9 mouse cellular contexts compared by ENCODE assay signal in the genomic region with DNA sequence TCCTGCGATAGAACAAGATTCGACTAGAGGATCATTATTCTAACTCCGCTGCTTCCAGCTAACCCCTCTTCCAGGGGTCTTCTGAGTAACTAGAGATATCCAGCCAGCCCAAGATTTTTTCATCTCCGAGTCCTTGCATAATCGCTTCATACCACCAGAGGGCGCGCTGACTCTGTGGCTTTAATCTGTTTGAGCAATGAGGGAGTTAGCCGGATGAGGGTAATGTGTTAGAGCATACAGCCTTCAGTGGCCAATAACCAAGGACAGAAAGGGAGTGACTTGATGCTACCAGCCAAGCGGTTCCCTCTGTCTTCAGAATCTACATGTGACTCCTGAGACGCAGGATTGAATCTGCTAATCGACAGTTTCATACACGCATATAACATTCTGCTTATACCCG. TPM values are rescaled to one million over a fixed set of nuclear protein-coding genes. Genes with fewer than 3 reads are reported as not detected.
A peak's percentile ranks its signal among the peaks of the same experiment; 100 is the strongest.
DNase-seq lines count a peak whose midpoint lies in the region; ATAC-seq and TF ChIP-seq lines count a peak whose summit lies in the region.
"Had no signal": no experiment of that assay in that cellular context is flagged by ENCODE, and none has a peak within 500 bp of the region (broad histone marks: within the 10 kb centered on the region; RNA-seq: fewer than 3 reads in every experiment).

No protein-coding gene starts in this region.

- H3K4me2 ChIP-seq in heart, embryonic 16.5 days (ENCODE audit: low read depth, low read length) = no peak overlapping the region
- H3K4me2 ChIP-seq in lung, embryonic 14.5 days = no peak overlapping the region
- H3K4me2 ChIP-seq: heart, embryonic 13.5 days had no signal

- H3K27me3 ChIP-seq in heart, embryonic 16.5 days (ENCODE audit: control insufficient read depth, insufficient read depth, low read length) = peaks cover 5% of the 10 kb centered on the region
- peaks cover 20% of the 10 kb centered on the region for H3K27me3 ChIP-seq in lung, embryonic 14.5 days (ENCODE audit: insufficient read depth, low read length)

- TF ChIP-seq CTCF in bone marrow macrophage, adult 2 months (IDR thresholded peaks at IDR 0.05; ENCODE audit: low read depth, low read length) = peak; percentile 61
- TF ChIP-seq CTCF in embryonic fibroblast, embryonic 13.5 days (IDR thresholded peaks at IDR 0.05; ENCODE audit: borderline replicate concordance, insufficient read depth, low read length) = peak; percentile 58; the same call in 1 of the 2 replicates
- peak; percentile 98 for TF ChIP-seq CTCF in lung, embryonic 14.5 days (IDR thresholded peaks at IDR 0.05; ENCODE audit: low read depth)

- no peak for TF ChIP-seq POLR2A in bone marrow macrophage, adult 2 months (IDR thresholded peaks at IDR 0.05; ENCODE audit: borderline replicate concordance, low read depth, low read length)
- TF ChIP-seq POLR2A in embryonic fibroblast, embryonic 13.5 days (IDR thresholded peaks at IDR 0.05; ENCODE audit: low read depth, low read length) = no peak

- peak; percentile 38; the same call in 1 of the 2 replicates for ATAC-seq in heart, embryonic 16.5 days (replicated peaks; ENCODE audit: extremely low read depth, insufficient read depth, low FRiP score)
- no peak for ATAC-seq in lung, embryonic 14.5 days (ENCODE audit: insufficient read depth)

- peak; percentile 80 to 83 for DNase-seq in CD8-positive naive resting alpha-beta T cell, adult 2 months (ENCODE audit: low read depth in 2 of 2, low spot score in 2 of 2)
- peak; percentile 77 to 91 for DNase-seq in kidney, postnatal 36 days
- DNase-seq in lung, embryonic 14.5 days = peak; percentile 94
- DNase-seq in ovary, adult 18-20 months (ENCODE audit: low spot score) = peak; percentile 64
- peak; percentile 89 for DNase-seq in thymus, postnatal 0 days (ENCODE audit: low spot score)

- no peak overlapping the region for H3K4me3 ChIP-seq in bone marrow macrophage, adult 2 months (ENCODE audit: insufficient read depth, low read length)
- no peak overlapping the region for H3K4me3 ChIP-seq in embryonic fibroblast, embryonic 13.5 days (ENCODE audit: insufficient read depth, low read length)
- no peak overlapping the region for H3K4me3 ChIP-seq in heart, embryonic 16.5 days (ENCODE audit: low read length)
- no peak overlapping the region for H3K4me3 ChIP-seq in lung, embryonic 14.5 days (ENCODE audit: low read depth, low read length)
- H3K4me3 ChIP-seq: heart, embryonic 13.5 days had no signal

- H3K9me3 ChIP-seq in heart, embryonic 16.5 days (replicated peaks; ENCODE audit: control insufficient read depth, low read length) = no peaks in the 10 kb centered on the region
- H3K9me3 ChIP-seq in lung, embryonic 14.5 days (ENCODE audit: low read depth, low read length) = no peaks in the 10 kb centered on the region
- H3K9me3 ChIP-seq: heart, embryonic 13.5 days had no signal

- no peak overlapping the region for H3K27ac ChIP-seq in bone marrow macrophage, adult 2 months (ENCODE audit: insufficient read depth, low read depth, low read length)
- H3K27ac ChIP-seq in embryonic fibroblast, embryonic 13.5 days (ENCODE audit: insufficient read depth, low read length) = no peak overlapping the region
- no peak overlapping the region for H3K27ac ChIP-seq in heart, embryonic 16.5 days (ENCODE audit: low read length)
- no peak overlapping the region for H3K27ac ChIP-seq in lung, embryonic 14.5 days (ENCODE audit: low read depth)
- H3K27ac ChIP-seq: heart, embryonic 13.5 days had no signal

- peaks cover 16% of the 10 kb centered on the region for H3K4me1 ChIP-seq in bone marrow macrophage, adult 2 months (ENCODE audit: control insufficient read depth, insufficient read depth, low read length)
- no peaks in the 10 kb centered on the region for H3K4me1 ChIP-seq in embryonic fibroblast, embryonic 13.5 days (ENCODE audit: control insufficient read depth, insufficient read depth, low read length)
- peaks cover 19% of the 10 kb centered on the region for H3K4me1 ChIP-seq in heart, embryonic 16.5 days (ENCODE audit: control insufficient read depth, insufficient read depth, low read length)
- H3K4me1 ChIP-seq in lung, embryonic 14.5 days (ENCODE audit: insufficient read depth) = no peaks in the 10 kb centered on the region

- 18% methylated on average over 13 of the region's 13 CpGs for WGBS in heart, embryonic 16.5 days
- WGBS in lung, embryonic 14.5 days = 12% methylated on average over 13 of the region's 13 CpGs

- H3K9ac ChIP-seq in heart, embryonic 16.5 days (ENCODE audit: low read length) = no peak overlapping the region
- no peak overlapping the region for H3K9ac ChIP-seq in lung, embryonic 14.5 days
- H3K9ac ChIP-seq: heart, embryonic 13.5 days had no signal

- no peaks in the 10 kb centered on the region for H3K36me3 ChIP-seq in heart, embryonic 16.5 days (ENCODE audit: control insufficient read depth, insufficient read depth)
- no peaks in the 10 kb centered on the region for H3K36me3 ChIP-seq in lung, embryonic 14.5 days (ENCODE audit: insufficient read depth)
- H3K36me3 ChIP-seq: heart, embryonic 13.5 days had no signal

RNA-seq across cellular contexts. Expression of a gene that starts 4.0 kb away (rescaled TPM):
- polyA plus RNA-seq in bone marrow macrophage, adult 2 months (2012; ENCODE audit: insufficient read depth, insufficient read length, missing spikeins) = not detected in 2 replicates
- polyA plus RNA-seq in embryonic fibroblast, embryonic 13.5 days (2011; ENCODE audit: insufficient read length, low read depth, missing spikeins) = 2.1 and 3.9 TPM in 2 replicates
- polyA plus RNA-seq in heart, embryonic 16.5 days (2015; fragmentation: Nextera tagmentation; extraction: Ambion mirVana) = 1.9 and 6.6 TPM in 2 replicates
- polyA plus RNA-seq in lung, embryonic 14.5 days (2014; fragmentation: Nextera tagmentation; extraction: Ambion mirVana) = 29.6 and 31.1 TPM in 2 replicates
- 8.8 and 9.6 TPM in 2 replicates for polyA plus RNA-seq in thymus, postnatal 0 days (2015; fragmentation: Nextera tagmentation; extraction: Ambion mirVana)

RNA-seq across cellular contexts. Expression of a gene that starts 9.4 kb away (rescaled TPM):
- polyA plus RNA-seq in bone marrow macrophage, adult 2 months (2012; ENCODE audit: insufficient read depth, insufficient read length, missing spikeins) = 144 and 153 TPM in 2 replicates
- polyA plus RNA-seq in embryonic fibroblast, embryonic 13.5 days (2011; ENCODE audit: insufficient read length, low read depth, missing spikeins) = 30.0 and 40.9 TPM in 2 replicates
- 7.7 and 7.8 TPM in 2 replicates for polyA plus RNA-seq in heart, embryonic 16.5 days (2015; fragmentation: Nextera tagmentation; extraction: Ambion mirVana)
- 3.5 and 3.8 TPM in 2 replicates for polyA plus RNA-seq in lung, embryonic 14.5 days (2014; fragmentation: Nextera tagmentation; extraction: Ambion mirVana)
- polyA plus RNA-seq in thymus, postnatal 0 days (2015; fragmentation: Nextera tagmentation; extraction: Ambion mirVana) = 11.0 and 11.7 TPM in 2 replicates

RNA-seq across cellular contexts. Expression of a gene that starts 27.9 kb away (rescaled TPM):
- polyA plus RNA-seq in bone marrow macrophage, adult 2 months (2012; ENCODE audit: insufficient read depth, insufficient read length, missing spikeins) = 8.3 and 9.4 TPM in 2 replicates
- polyA plus RNA-seq in embryonic fibroblast, embryonic 13.5 days (2011; ENCODE audit: insufficient read length, low read depth, missing spikeins) = 57.4 and 59.3 TPM in 2 replicates
- 21.1 and 28.5 TPM in 2 replicates for polyA plus RNA-seq in heart, embryonic 16.5 days (2015; fragmentation: Nextera tagmentation; extraction: Ambion mirVana)
- polyA plus RNA-seq in lung, embryonic 14.5 days (2014; fragmentation: Nextera tagmentation; extraction: Ambion mirVana) = 80.6 and 85.0 TPM in 2 replicates
- 86.2 and 87.1 TPM in 2 replicates for polyA plus RNA-seq in thymus, postnatal 0 days (2015; fragmentation: Nextera tagmentation; extraction: Ambion mirVana)
